Mouse (Mus musculus): ENCODE measurements at regions not wholly inside any gene's neighbourhood (a gene's known extent, or its start where the extent isn't known, plus 50 kb on each side); places are given as distances from the start of the nearest gene placed in this dataset.
"Not testable (repeated sequence)": the region's sequence is repeated elsewhere in the genome, so short reads cannot be mapped to it uniquely, and the experiment has no call there.

- DNase-seq = peak; percentile 30 to 53
Observed at GRCm38 (mm10) chr11:31615107-31615811, 56.4 kb downstream of the Bod1 start.

- DNase-seq = no peak
Observed at GRCm38 (mm10) chr11:31614394-31614713, 57.3 kb downstream of the Bod1 start.

- DNase-seq = no peak
Observed at GRCm38 (mm10) chr11:31613688-31614393, 57.8 kb downstream of the Bod1 start.

GRCm38 (mm10) chr11:31608458-31608857 lies 63.2 kb downstream of the Bod1 start:
- no peak for DNase-seq

- DNase-seq = no peak
Observed at GRCm38 (mm10) chr11:31601499-31601898, 70.2 kb downstream of the Bod1 start.

- no peak for DNase-seq
Observed at GRCm38 (mm10) chr11:31593604-31594003, 78.1 kb downstream of the Bod1 start.

- DNase-seq = no peak
Observed at GRCm38 (mm10) chr11:31592061-31592460, 79.6 kb downstream of the Bod1 start.

- no peak for DNase-seq
Observed at GRCm38 (mm10) chr11:31591037-31591554, 80.6 kb downstream of the Bod1 start.

- peak in 1 of 2 experiments; percentile 21 for DNase-seq
Observed at GRCm38 (mm10) chr11:31574941-31575340, 96.7 kb downstream of the Bod1 start.

GRCm38 (mm10) chr11:31564742-31565510 lies 106.8 kb downstream of the Bod1 start:
- DNase-seq = no peak

- DNase-seq = no peak
Observed at GRCm38 (mm10) chr11:31563826-31564741, 107.6 kb downstream of the Bod1 start.

- DNase-seq = no peak
Observed at GRCm38 (mm10) chr11:31562954-31563353, 108.7 kb downstream of the Bod1 start.

- DNase-seq = no peak
Observed at GRCm38 (mm10) chr11:31560775-31561174, 110.9 kb downstream of the Bod1 start.

GRCm38 (mm10) chr11:31555042-31555441 lies 116.6 kb downstream of the Bod1 start:
- DNase-seq = no peak

GRCm38 (mm10) chr11:31551614-31552271 lies 119.9 kb downstream of the Bod1 start:
- no peak for DNase-seq

GRCm38 (mm10) chr11:31550747-31551613 lies 120.7 kb downstream of the Bod1 start:
- no peak for DNase-seq

- not testable (repeated sequence) for DNase-seq
Observed at GRCm38 (mm10) chr11:31545514-31545913, 126.2 kb downstream of the Bod1 start.

GRCm38 (mm10) chr11:31542635-31543219 lies 129.0 kb downstream of the Bod1 start:
- no peak for DNase-seq

GRCm38 (mm10) chr11:31541425-31541824 lies 130.3 kb downstream of the Bod1 start:
- no peak for DNase-seq

GRCm38 (mm10) chr11:31540816-31541215 lies 130.9 kb downstream of the Bod1 start:
- no peak for DNase-seq

All from layer of hippocampus, postnatal 36 days (tissue).